Comparison of ENCODE assay signal across 9 mouse cellular contexts in genomic region chr17:5000871-5001270, GRCm38 (mm10). TPM values are rescaled to one million over a fixed set of nuclear protein-coding genes. Genes with fewer than 3 reads are reported as not detected.
A peak's percentile ranks its signal among the peaks of the same experiment; 100 is the strongest.
DNase-seq lines count a peak whose midpoint lies in the region; ATAC-seq lines count a peak whose summit lies in the region.
"Had no signal": no experiment of that assay in that cellular context is flagged by ENCODE, and none has a peak within 500 bp of the region (broad histone marks: within the 10 kb centered on the region; RNA-seq: fewer than 3 reads in every experiment).

No protein-coding gene starts in this region.

- H3K27me3 ChIP-seq in megakaryocyte, embryonic 14.5 days (replicated peaks) = no peaks in the 10 kb centered on the region
- H3K27me3 ChIP-seq in limb, embryonic 13.5 days = no peaks in the 10 kb centered on the region
- H3K27me3 ChIP-seq: limb, embryonic 15.5 days had no signal

- peaks cover 7% of the 10 kb centered on the region for H3K36me3 ChIP-seq in megakaryocyte, embryonic 14.5 days (replicated peaks; ENCODE audit: low read length)
- H3K36me3 ChIP-seq in limb, embryonic 13.5 days = no peaks in the 10 kb centered on the region
- H3K36me3 ChIP-seq: limb, embryonic 15.5 days had no signal

- DNase-seq in cerebellum, adult 11 months = peak; percentile 27
- DNase-seq in thymus, postnatal 14 days = no peak
- DNase-seq in adrenal gland, postnatal 4 days (ENCODE audit: low spot score in 2 of 2) = no peak
- no peak for DNase-seq in layer of hippocampus, adult 18-20 months (ENCODE audit: low spot score in 2 of 2)

- WGBS in limb, embryonic 13.5 days = 42% methylated on average over 7 of the region's 7 CpGs

- peak overlapping the region; percentile 57 for H3K4me2 ChIP-seq in limb, embryonic 13.5 days (replicated peaks)

- peak overlapping the region; percentile 31; the same call in 1 of the 2 replicates for H3K9ac ChIP-seq in limb, embryonic 13.5 days
- H3K9ac ChIP-seq: limb, embryonic 15.5 days had no signal

- no peak for ATAC-seq in cerebellum, adult (ENCODE audit: insufficient number of reproducible peaks, low FRiP score, low TSS enrichment)
- no peak for ATAC-seq in megakaryocyte, adult 5-6 weeks (ENCODE audit: poor library complexity, severe bottlenecking)
- no peak for ATAC-seq in limb, embryonic 13.5 days (ENCODE audit: low FRiP score, low read depth)

- H3K4me1 ChIP-seq in megakaryocyte, embryonic 14.5 days = peaks cover 68% of the 10 kb centered on the region
- H3K4me1 ChIP-seq in limb, embryonic 13.5 days = peaks cover 70% of the 10 kb centered on the region

- H3K9me3 ChIP-seq in megakaryocyte, embryonic 14.5 days = no peaks in the 10 kb centered on the region
- no peaks in the 10 kb centered on the region for H3K9me3 ChIP-seq in limb, embryonic 13.5 days
- H3K9me3 ChIP-seq: limb, embryonic 15.5 days had no signal

- H3K27ac ChIP-seq in limb, embryonic 13.5 days = no peak overlapping the region; the same call in 1 of the 2 replicates
- H3K27ac ChIP-seq: limb, embryonic 15.5 days had no signal

- peak overlapping the region; percentile 51 for H3K4me3 ChIP-seq in megakaryocyte, embryonic 14.5 days (replicated peaks)
- peak overlapping the region; percentile 14 for H3K4me3 ChIP-seq in limb, embryonic 13.5 days

RNA-seq across cellular contexts. Expression of gene Arid1b, which starts 6.7 kb away (rescaled TPM):
- 13.3 and 27.6 TPM in 2 replicates for polyA plus RNA-seq in megakaryocyte, embryonic 14.5 days (2012; ENCODE audit: insufficient read depth, low replicate concordance)
- total RNA-seq in megakaryocyte, adult 5-6 weeks (2015) = 23.0 and 28.1 TPM in 2 replicates
- total RNA-seq in megakaryocyte, adult 5-6 weeks (2017) = 15.2 and 19.0 TPM in 2 replicates
- polyA plus RNA-seq in limb, embryonic 13.5 days (2015; fragmentation: Nextera tagmentation; extraction: Ambion mirVana) = 12.4 and 12.5 TPM in 2 replicates
- 100 to 1,000 TPM in 1 of 2 experiments, 10 to 100 TPM in 1; 92.8 to 107 TPM for total RNA-seq in adrenal gland, postnatal 4 days (2021)
- total RNA-seq in layer of hippocampus, adult 18-20 months (2021) = 100 to 1,000 TPM; 103 to 108 TPM
